Mouse (Mus musculus) midbrain, embryonic 11.5 days (tissue): ENCODE results near the gene Lpar1. TPM values are rescaled to one million over a fixed set of nuclear protein-coding genes. Genes with fewer than 3 reads are reported as not detected.

Experiments
- ATAC-seq: fragments of 200-750 bp; cut with Nextera tagmentation; 2 replicates; pipeline ENCODE4 v1.8.0; 2017; ENCODE audit warnings: moderate TSS enrichment, moderate library complexity; ENCODE audit not compliant: low FRiP score
- DNase-seq: peaks from one replicate; pipeline ENCODE4 v3.0.0; 2015; ENCODE audit warnings: low spot score; ENCODE audit errors: missing footprints
- H3K27ac ChIP-seq: fragments of 300-500 bp; sonication (generic); 2 replicates; pipeline ENCODE4 v1.5.1; 2014; ENCODE audit warnings: low read depth, low read length
- H3K27me3 ChIP-seq: fragments of 300-500 bp; sonication (generic); 2 replicates; pipeline ENCODE4 v1.6.1; 2014; ENCODE audit warnings: mild to moderate bottlenecking, low read length, moderate library complexity, mixed read lengths; ENCODE audit not compliant: control insufficient read depth, insufficient read depth
- H3K36me3 ChIP-seq: fragments of 300-500 bp; sonication (generic); 2 replicates; pipeline ENCODE4 v1.6.1; 2014; ENCODE audit warnings: mild to moderate bottlenecking, low read length, moderate library complexity, mixed read lengths; ENCODE audit not compliant: control insufficient read depth, insufficient read depth
- H3K4me1 ChIP-seq: fragments of 300-500 bp; sonication (generic); 2 replicates; pipeline ENCODE4 v1.6.1; 2014; ENCODE audit warnings: low read length; ENCODE audit not compliant: control insufficient read depth, insufficient read depth
- H3K4me2 ChIP-seq: fragments of 300-500 bp; sonication (generic); 2 replicates; pipeline ENCODE4 v1.6.1; 2014; ENCODE audit warnings: mild to moderate bottlenecking, moderate library complexity
- H3K4me3 ChIP-seq: fragments of 300-500 bp; sonication (generic); 2 replicates; pipeline ENCODE4 v1.5.1; 2014; ENCODE audit warnings: low read depth, low read length
- H3K9ac ChIP-seq: fragments of 300-500 bp; sonication (generic); 2 replicates; pipeline ENCODE4 v1.6.1; 2014; ENCODE audit warnings: low read length
- H3K9me3 ChIP-seq: fragments of 300-500 bp; sonication (generic); 2 replicates; pipeline ENCODE4 v1.6.1; 2016; ENCODE audit warnings: low read length; ENCODE audit not compliant: control insufficient read depth
- WGBS: fragments of 180-500 bp; shearing (Covaris S2); extraction: QIAGEN DNeasy Blood & Tissue Kit; methylation state at CpG from one replicate; pipeline ENCODE4 v1.1.7; 2014; 5-methylcytosine and 5-hydroxymethylcytosine counted together
- polyA plus RNA-seq: library from polyadenylated mRNA; unstranded; fragments of >200 nt; fragmentation: Nextera tagmentation; extraction: Ambion mirVana; gene quantifications from 2 replicates; pipeline ENCODE4 v1.2.1, GENCODE M21; 2014

Gene Lpar1
- polyA plus RNA-seq, 1 experiment from 2014 or later = 45.2 TPM

- DNase-seq (no peak), ATAC-seq (no peak)
- H3K9ac ChIP-seq = no peak overlapping the region
- no peak overlapping the region for H3K4me2 ChIP-seq
- H3K36me3 ChIP-seq = no peaks in the 10 kb centered on the region
- no peak overlapping the region for H3K4me3 ChIP-seq
- WGBS = 85% methylated on average over 4 of the region's 4 CpGs
- H3K27me3 ChIP-seq = no peaks in the 10 kb centered on the region
- H3K27ac ChIP-seq = no peak overlapping the region
- H3K4me1 ChIP-seq = no peaks in the 10 kb centered on the region
- H3K9me3 ChIP-seq = no peaks in the 10 kb centered on the region
Measured at GRCm38 (mm10) chr4:58490374-58490773, 63.3 kb downstream of the Lpar1 start.

DNA sequence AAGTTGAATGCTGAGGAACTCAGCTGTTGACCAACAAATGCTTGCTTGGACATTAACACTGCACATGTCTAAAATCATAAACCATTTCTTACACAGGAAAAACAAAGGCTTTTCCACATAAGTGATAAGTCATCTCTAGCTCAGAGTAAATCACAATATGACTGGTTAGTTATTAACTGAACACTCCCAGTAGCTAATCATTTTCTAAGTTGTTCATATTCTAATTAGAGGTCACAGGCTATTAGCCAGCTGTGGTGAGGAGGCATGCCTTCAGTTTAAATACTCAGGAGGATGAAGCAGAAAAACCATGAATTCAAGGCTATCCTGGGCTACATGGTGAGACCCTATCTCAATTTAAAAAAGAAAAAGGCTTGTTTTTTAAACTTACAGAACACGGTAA lies 75.1 kb downstream of the Lpar1 start:
- H3K36me3 ChIP-seq = no peaks in the 10 kb centered on the region
- H3K27me3 ChIP-seq = no peaks in the 10 kb centered on the region
- H3K9me3 ChIP-seq = no peaks in the 10 kb centered on the region
- no peak overlapping the region for H3K27ac ChIP-seq
- DNase-seq = no peak
- H3K4me1 ChIP-seq = no peaks in the 10 kb centered on the region
- WGBS = 94% methylated on average over 1 of the region's 1 CpGs
- ATAC-seq = no peak
- no peak overlapping the region for H3K4me3 ChIP-seq
- no peak overlapping the region for H3K4me2 ChIP-seq
- no peak overlapping the region for H3K9ac ChIP-seq

DNA sequence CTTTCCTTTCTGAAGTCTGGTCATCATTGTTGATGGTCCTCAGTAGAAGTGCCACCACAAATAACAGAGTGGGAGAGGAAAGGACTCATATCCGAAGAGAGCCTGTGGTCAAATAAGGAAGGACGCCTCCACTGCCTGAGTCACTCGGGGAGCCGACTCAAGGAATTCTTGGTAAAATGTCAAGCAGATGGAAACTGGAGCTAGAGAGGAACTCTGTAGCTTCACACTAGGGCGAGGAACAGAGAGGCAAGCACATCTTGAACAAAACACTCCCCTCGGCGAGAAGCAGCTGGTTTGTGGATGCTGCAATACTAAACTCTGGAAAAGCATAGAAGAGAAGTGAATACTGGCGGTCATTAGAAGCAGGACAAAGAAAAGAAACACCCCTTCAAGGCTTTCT lies 76.0 kb downstream of the Lpar1 start:
- WGBS = 95% methylated on average over 8 of the region's 8 CpGs
- H3K9me3 ChIP-seq = no peaks in the 10 kb centered on the region
- no peak overlapping the region for H3K4me2 ChIP-seq
- no peak overlapping the region for H3K4me3 ChIP-seq
- no peaks in the 10 kb centered on the region for H3K36me3 ChIP-seq
- no peaks in the 10 kb centered on the region for H3K27me3 ChIP-seq
- H3K4me1 ChIP-seq = no peaks in the 10 kb centered on the region
- ATAC-seq (no peak), DNase-seq (no peak)
- H3K27ac ChIP-seq = no peak overlapping the region
- no peak overlapping the region for H3K9ac ChIP-seq

- ATAC-seq (no peak), DNase-seq (no peak)
- H3K9ac ChIP-seq = no peak overlapping the region
- H3K9me3 ChIP-seq = no peaks in the 10 kb centered on the region
- no peaks in the 10 kb centered on the region for H3K4me1 ChIP-seq
- no peak overlapping the region for H3K4me3 ChIP-seq
- H3K27me3 ChIP-seq = no peaks in the 10 kb centered on the region
- 78% methylated on average over 4 of the region's 4 CpGs for WGBS
- H3K27ac ChIP-seq = no peak overlapping the region
- H3K4me2 ChIP-seq = no peak overlapping the region
- no peaks in the 10 kb centered on the region for H3K36me3 ChIP-seq
Measured at GRCm38 (mm10) chr4:58471203-58471910, 82.3 kb downstream of the Lpar1 start.

DNA sequence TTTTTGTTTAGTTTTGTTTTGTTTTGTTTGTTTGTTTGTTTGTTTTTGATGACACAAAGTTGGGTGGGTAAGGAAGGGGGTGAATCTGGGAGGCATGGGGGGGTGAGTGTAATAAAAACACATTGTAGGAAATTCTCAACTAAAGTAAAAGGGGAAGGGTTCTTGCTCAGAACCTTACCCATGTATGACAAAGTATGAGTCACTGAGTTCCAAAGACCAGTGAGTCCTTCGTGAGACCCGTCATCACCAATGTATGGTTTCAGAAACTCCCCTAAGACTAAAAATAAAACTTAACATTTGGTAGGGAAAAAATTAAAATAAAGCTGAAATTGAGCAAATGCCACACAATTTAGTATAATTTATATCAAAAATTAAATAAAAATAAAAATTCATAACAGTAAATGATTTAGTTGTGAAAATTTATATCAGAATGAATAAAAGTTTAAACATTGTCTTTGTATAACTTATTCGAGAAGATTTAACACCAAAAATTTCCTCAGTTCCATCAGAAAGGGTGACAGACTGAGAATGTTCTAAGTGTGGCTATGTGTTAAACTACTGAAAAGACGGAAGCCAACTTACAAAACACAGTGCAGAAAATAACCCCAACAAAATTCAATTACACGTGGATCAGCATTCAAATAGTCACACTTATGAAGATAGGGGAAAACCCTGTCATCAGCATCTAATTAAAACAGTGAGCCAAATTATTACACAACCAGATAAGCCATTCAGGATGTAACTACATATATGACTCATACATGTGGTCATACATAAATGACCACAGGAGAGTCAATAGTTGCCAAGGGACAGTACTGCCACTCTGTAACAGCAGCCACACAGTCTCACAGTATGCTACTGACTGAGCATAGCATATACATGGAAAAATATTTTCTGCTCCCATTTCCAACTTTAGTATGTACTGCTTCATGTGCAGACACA lies 83.8 kb downstream of the Lpar1 start:
- no peaks in the 10 kb centered on the region for H3K27me3 ChIP-seq
- H3K9me3 ChIP-seq = no peaks in the 10 kb centered on the region
- DNase-seq (no peak), ATAC-seq (no peak)
- WGBS = 92% methylated on average over 5 of the region's 5 CpGs
- no peaks in the 10 kb centered on the region for H3K36me3 ChIP-seq
- H3K27ac ChIP-seq = no peak overlapping the region
- no peak overlapping the region for H3K4me3 ChIP-seq
- H3K9ac ChIP-seq = no peak overlapping the region
- no peak overlapping the region for H3K4me2 ChIP-seq
- no peaks in the 10 kb centered on the region for H3K4me1 ChIP-seq

GRCm38 (mm10) chr4:58469035-58469434 lies 84.7 kb downstream of the Lpar1 start:
- DNase-seq (no peak), ATAC-seq (no peak)
- Histone ChIP-seq H3K27me3 (no peaks in the 10 kb centered on the region), H3K36me3 (no peaks in the 10 kb centered on the region), H3K4me2 (no peak overlapping the region), H3K9ac (no peak overlapping the region), H3K4me3 (no peak overlapping the region), H3K9me3 (no peaks in the 10 kb centered on the region), H3K4me1 (no peaks in the 10 kb centered on the region), H3K27ac (no peak overlapping the region)
- 97% methylated on average over 7 of the region's 7 CpGs for WGBS

GRCm38 (mm10) chr4:58465586-58465985 lies 88.1 kb downstream of the Lpar1 start:
- 87% methylated on average over 5 of the region's 5 CpGs for WGBS
- H3K27me3 ChIP-seq = no peaks in the 10 kb centered on the region
- H3K27ac ChIP-seq = no peak overlapping the region
- H3K4me2 ChIP-seq = no peak overlapping the region
- H3K4me3 ChIP-seq = no peak overlapping the region
- no peaks in the 10 kb centered on the region for H3K4me1 ChIP-seq
- no peak overlapping the region for H3K9ac ChIP-seq
- no peaks in the 10 kb centered on the region for H3K9me3 ChIP-seq
- DNase-seq (no peak), ATAC-seq (no peak)
- H3K36me3 ChIP-seq = no peaks in the 10 kb centered on the region

DNA sequence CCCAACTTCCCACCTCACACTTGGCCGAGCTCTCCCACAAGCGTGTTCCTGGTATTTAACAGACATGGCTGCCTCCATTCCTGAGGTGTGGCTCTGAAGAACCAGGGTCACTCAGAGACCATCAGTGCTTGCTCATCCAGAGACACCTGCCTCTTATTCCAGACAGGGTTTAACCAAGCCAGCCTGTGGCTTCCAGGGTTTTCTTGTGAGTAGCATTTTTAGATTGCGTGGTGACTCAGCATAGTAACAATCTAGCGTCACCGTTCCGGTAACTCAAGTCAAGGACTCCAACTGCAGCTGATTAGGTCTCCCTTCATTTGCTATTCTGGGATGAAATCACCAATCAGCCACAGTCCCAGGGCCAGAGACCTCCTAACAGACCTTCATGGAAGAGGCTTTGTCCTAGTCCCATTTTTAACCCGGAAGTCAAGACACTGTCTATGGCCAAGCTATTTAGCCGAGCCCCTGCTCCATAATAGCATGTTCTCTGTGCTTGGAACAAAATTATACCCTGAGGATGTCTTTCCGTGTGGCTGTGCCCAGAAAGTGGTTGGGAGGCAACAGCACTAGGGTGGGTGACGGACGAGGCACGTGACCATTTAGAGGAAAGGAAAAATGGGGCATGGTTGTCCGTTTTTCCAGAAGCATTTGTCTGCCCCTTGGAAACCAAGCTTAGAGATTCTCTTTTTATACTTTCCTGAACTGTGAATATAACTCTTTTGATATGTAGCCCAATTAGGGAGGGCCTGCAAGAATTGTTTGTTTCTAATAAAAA lies 89.1 kb downstream of the Lpar1 start:
- Histone ChIP-seq H3K27me3 (no peaks in the 10 kb centered on the region), H3K27ac (no peak overlapping the region), H3K4me2 (no peak overlapping the region), H3K4me1 (no peaks in the 10 kb centered on the region), H3K9ac (no peak overlapping the region), H3K9me3 (no peaks in the 10 kb centered on the region), H3K36me3 (no peaks in the 10 kb centered on the region), H3K4me3 (no peak overlapping the region)
- ATAC-seq = no peak
- 89% methylated on average over 13 of the region's 13 CpGs for WGBS
- DNase-seq = no peak

- H3K9ac ChIP-seq = no peak overlapping the region
- H3K27ac ChIP-seq = no peak overlapping the region
- H3K4me2 ChIP-seq = no peak overlapping the region
- no peaks in the 10 kb centered on the region for H3K36me3 ChIP-seq
- ATAC-seq (no peak), DNase-seq (no peak)
- H3K9me3 ChIP-seq = no peaks in the 10 kb centered on the region
- no peaks in the 10 kb centered on the region for H3K4me1 ChIP-seq
- no peaks in the 10 kb centered on the region for H3K27me3 ChIP-seq
- 85% methylated on average over 5 of the region's 5 CpGs for WGBS
- no peak overlapping the region for H3K4me3 ChIP-seq
Measured at GRCm38 (mm10) chr4:58462990-58463389, 90.7 kb downstream of the Lpar1 start.
